Mouse (Mus musculus) forebrain, embryonic 15.5 days (tissue): Measurements from ENCODE around the gene Hic1. TPM values are rescaled to one million over a fixed set of nuclear protein-coding genes. Genes with fewer than 3 reads are reported as not detected.

ENCODE experiments used
- ATAC-seq: fragments of 200-750 bp; cut with Nextera tagmentation; replicated peaks from 2 replicates; pipeline ENCODE4 v1.8.0; 2017; ENCODE audit warnings: mild to moderate bottlenecking, moderate TSS enrichment, moderate library complexity
- H3K27ac ChIP-seq: fragments of 300-500 bp; sonication (generic); replicated peaks from 2 replicates; pipeline ENCODE4 v1.5.1; 2015; ENCODE audit warnings: mild to moderate bottlenecking, inconsistent platforms
- H3K27me3 ChIP-seq: fragments of 300-500 bp; sonication (generic); 2 replicates; pipeline ENCODE4 v1.6.1; 2015; ENCODE audit warnings: inconsistent platforms
- H3K36me3 ChIP-seq: fragments of 300-500 bp; sonication (generic); 2 replicates; pipeline ENCODE4 v1.6.1; 2015; ENCODE audit warnings: mild to moderate bottlenecking, inconsistent platforms
- H3K4me1 ChIP-seq: fragments of 300-500 bp; sonication (generic); 2 replicates; pipeline ENCODE4 v1.6.1; 2015; ENCODE audit warnings: inconsistent platforms
- H3K4me2 ChIP-seq: fragments of 300-500 bp; sonication (generic); replicated peaks from 2 replicates; pipeline ENCODE4 v1.6.1; 2015; ENCODE audit warnings: mild to moderate bottlenecking, inconsistent platforms
- H3K4me3 ChIP-seq: fragments of 300-500 bp; sonication (generic); 2 replicates; pipeline ENCODE4 v1.5.1; 2015; ENCODE audit warnings: mild to moderate bottlenecking, inconsistent platforms
- H3K9ac ChIP-seq: fragments of 300-500 bp; sonication (generic); replicated peaks from 2 replicates; pipeline ENCODE4 v1.6.1; 2015; ENCODE audit warnings: mild to moderate bottlenecking, inconsistent platforms
- H3K9me3 ChIP-seq: fragments of 300-500 bp; sonication (generic); 2 replicates; pipeline ENCODE4 v1.6.1; 2016; ENCODE audit warnings: inconsistent platforms
- WGBS: fragments of 180-500 bp; shearing (Covaris S2); methylation state at CpG from one replicate; pipeline ENCODE4 v1.1.7; 2015; ENCODE audit warnings: mixed read lengths; 5-methylcytosine and 5-hydroxymethylcytosine counted together
- polyA plus RNA-seq: library from polyadenylated mRNA; unstranded; fragments of >200 nt; fragmentation: Nextera tagmentation; extraction: Ambion mirVana; gene quantifications from 2 replicates; pipeline ENCODE4 v1.2.1, GENCODE M21; 2015

Gene Hic1
- 2.1 and 2.2 TPM in 2 replicates for polyA plus RNA-seq

DNA sequence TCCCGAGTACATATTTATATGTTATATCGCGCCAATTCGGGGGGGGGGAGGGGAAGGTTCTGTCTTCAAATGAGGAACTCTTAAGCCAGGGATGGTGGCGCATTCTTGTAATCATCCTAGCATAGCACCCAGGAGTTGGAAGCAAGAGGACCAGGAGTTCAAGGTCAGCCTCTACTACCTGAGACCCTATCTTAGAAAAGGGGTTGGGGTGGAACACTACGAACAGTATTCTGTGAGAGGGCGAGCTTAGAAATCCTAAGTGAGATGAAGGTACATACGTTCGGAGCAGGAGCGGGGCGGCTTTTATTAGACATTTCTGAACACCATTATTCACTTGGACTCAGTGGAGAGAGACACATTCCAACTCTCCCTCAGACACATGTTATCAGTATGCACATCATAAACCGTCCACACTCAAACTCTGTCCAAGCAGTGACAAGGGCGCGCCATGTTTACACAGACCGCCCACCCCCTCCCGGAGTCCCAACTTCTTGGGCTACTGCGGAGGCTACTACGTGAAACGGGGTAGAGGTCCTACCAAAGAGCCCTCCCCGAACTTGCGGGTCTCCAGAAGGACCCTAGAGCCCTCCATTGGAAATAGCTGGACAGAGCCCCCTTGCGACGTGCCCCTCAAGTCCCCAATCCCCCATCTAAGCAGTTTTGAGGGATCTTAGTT is at the start of gene Hic1:
Gene Hic1 (minus strand): TSS at position 115 of the 676 bp plus-strand sequence.
- H3K27ac ChIP-seq = peak within 1 kb of the TSS; percentile 7; the same call in 1 of the 2 replicates
- H3K9ac ChIP-seq = peak within 1 kb of the TSS; percentile 25
- WGBS = 5% methylated on average over 23 of the region's 23 CpGs
- no peak for ATAC-seq
- H3K4me1 ChIP-seq = peaks cover 77% of the 10 kb centered on the region
- peak within 1 kb of the TSS; percentile 45 for H3K4me3 ChIP-seq
- peak within 1 kb of the TSS; percentile 86 for H3K4me2 ChIP-seq
- no peaks in the 10 kb centered on the region for H3K36me3 ChIP-seq
- H3K9me3 ChIP-seq = no peaks in the 10 kb centered on the region
- H3K27me3 ChIP-seq = peaks cover 67% of the 10 kb centered on the region

DNA sequence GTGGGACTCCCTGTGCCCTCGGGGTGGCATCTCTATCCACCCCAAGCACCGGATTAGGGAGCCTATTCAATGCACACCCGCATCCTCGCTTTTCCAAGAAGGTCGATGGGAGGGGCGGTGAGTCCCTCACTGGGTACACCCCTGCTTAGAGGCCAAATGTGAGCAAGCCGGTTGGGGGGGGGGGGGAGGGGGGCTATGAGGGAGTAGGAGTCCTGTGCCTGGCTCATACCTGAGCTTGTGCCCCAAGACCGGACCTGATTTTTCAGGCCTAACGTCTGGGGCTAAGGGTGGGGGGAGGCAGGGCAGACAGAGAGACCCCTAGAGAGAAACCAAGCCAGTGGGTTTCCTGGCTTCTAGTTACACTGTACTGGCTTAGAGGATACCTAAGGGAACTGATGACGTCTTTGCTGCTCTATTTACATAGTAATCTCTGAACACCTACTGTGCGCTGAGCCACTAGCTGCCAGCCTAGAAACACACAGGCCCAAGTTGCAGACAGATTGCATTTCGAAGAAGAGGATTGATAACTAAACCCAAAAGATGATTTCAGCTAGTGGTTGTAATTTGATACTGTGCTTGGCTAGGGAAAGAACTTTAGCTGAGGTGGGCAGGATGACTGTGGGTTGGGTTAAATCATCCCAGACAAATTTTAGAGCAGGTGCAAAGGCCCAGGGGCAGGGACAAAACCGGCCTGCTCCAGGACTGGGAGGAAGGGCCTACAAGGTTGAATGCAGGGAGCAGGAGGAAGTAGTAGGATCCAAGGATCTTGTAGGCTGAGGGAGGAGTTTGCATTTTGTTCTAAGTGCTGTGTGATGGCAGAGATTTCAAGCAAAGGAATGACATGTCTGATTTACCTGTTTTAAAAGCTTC is 45.0 kb upstream of the Hic1 start:
- H3K27ac ChIP-seq = 0 out of 2 replicates have a peak overlapping the region, but pooled peaks have one; percentile 1
- peak overlapping the region; percentile 33 for H3K4me3 ChIP-seq
- H3K4me2 ChIP-seq = peak overlapping the region; percentile 63
- peaks cover 20% of the 10 kb centered on the region for H3K4me1 ChIP-seq
- 19% methylated on average over 13 of the region's 13 CpGs for WGBS
- H3K9me3 ChIP-seq = no peaks in the 10 kb centered on the region
- peak overlapping the region; percentile 51 for H3K9ac ChIP-seq
- peak; percentile 33; the same call in 1 of the 2 replicates for ATAC-seq
- no peaks in the 10 kb centered on the region for H3K36me3 ChIP-seq
- H3K27me3 ChIP-seq = no peaks in the 10 kb centered on the region

DNA sequence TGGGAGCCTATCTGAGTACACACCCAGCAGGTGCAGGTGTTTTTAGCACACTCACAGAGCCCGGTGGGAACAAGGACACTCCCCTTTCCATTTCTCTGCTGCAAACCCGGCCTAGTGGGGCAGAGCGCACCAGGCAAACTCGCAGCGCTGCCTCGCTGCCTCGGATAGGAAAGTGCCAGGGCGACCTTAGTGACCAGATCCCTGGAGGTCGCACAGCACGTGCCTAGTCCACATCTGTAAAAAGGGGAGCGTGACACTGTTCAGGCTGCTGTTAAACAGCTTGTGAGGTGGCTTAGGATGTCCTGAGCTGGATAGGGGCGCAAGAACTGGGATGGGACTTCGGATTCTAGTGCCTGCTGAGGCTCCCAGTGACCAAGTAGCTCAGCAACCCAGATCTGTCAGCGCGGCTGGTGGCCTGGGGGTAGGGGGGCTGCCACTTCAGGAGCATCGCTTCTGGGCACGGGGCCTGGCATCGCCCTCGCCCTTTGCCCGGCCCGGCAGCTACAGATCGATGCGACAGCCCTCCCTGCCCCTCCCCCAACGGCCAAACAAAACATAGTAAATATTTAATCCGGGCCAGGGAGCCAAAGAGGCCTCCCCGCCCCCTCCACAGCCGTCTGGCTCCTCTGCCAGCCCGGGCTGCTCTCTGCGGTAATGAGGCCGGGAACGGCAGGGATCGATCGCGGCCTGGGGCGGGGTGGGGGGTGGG is 44.2 kb upstream of the Hic1 start:
- ATAC-seq = peak; percentile 53
- H3K27me3 ChIP-seq = no peaks in the 10 kb centered on the region
- peak overlapping the region; percentile 63 for H3K4me2 ChIP-seq
- H3K36me3 ChIP-seq = no peaks in the 10 kb centered on the region
- 0 out of 2 replicates have a peak overlapping the region, but pooled peaks have one; percentile 1 for H3K27ac ChIP-seq
- peak overlapping the region; percentile 51 for H3K9ac ChIP-seq
- WGBS = 2% methylated on average over 35 of the region's 35 CpGs
- H3K4me3 ChIP-seq = peak overlapping the region; percentile 33
- peaks cover 20% of the 10 kb centered on the region for H3K4me1 ChIP-seq
- no peaks in the 10 kb centered on the region for H3K9me3 ChIP-seq

DNA sequence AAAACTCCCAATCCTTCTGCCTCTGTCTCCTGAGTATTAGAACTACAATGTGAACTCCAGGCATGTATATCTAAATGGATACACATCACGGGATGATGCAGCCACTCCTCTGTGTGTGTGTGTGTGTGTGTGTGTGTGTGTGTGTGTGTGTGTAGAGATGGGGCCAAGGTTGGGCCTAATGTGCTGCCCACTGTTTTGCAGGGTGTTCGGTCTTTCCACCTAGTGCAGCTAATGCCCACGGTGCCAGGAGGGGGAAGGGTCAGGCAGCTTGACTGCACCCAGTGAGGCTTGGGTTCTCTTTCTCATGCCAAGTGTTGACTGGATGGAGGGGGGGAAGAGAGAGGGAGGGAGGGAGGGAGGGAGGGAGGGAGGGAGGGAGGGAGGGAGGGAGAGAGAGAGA is 43.6 kb upstream of the Hic1 start:
- no peak for ATAC-seq
- no peak overlapping the region for H3K4me3 ChIP-seq
- H3K9me3 ChIP-seq = no peaks in the 10 kb centered on the region
- peaks cover 20% of the 10 kb centered on the region for H3K4me1 ChIP-seq
- H3K27me3 ChIP-seq = no peaks in the 10 kb centered on the region
- no peak overlapping the region for H3K9ac ChIP-seq
- H3K4me2 ChIP-seq = no peak overlapping the region
- no peak overlapping the region for H3K27ac ChIP-seq
- no peaks in the 10 kb centered on the region for H3K36me3 ChIP-seq
- 36% methylated on average over 2 of the region's 3 CpGs for WGBS

DNA sequence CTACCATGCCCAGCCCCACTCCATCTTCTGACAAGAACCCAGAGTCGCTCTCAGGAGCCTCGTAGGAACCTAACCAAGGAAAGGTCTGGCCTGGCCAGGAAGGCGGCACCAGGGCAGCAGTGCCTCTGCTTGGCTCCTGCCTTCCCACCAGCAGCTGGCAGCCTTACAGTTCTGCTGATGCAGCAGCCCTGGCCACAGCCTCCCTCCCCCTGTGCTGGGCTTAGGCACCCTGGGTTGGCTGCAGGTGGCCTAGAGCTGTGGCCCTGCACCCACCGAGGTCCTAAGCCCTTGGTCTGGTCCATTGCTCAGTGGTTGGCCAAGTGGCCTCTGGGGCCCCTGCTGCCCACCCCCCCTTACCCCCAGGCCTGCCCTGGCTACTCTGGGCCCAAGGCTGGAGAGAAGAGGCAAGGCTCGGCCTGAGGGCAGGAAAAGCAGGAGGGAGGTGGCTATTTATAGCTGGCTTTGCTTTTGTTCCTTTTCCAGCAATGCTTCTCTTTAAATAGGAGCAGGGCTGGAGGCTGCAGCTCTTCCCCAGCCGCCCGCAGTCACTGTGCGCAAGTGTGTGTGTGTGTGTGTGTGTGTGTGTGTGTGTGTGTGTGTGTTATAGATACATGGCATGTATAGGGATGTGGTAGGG is 42.8 kb upstream of the Hic1 start:
- no peaks in the 10 kb centered on the region for H3K27me3 ChIP-seq
- H3K36me3 ChIP-seq = no peaks in the 10 kb centered on the region
- H3K9ac ChIP-seq = no peak overlapping the region
- H3K27ac ChIP-seq = no peak overlapping the region; the same call in 1 of the 2 replicates
- ATAC-seq = 0 out of 2 replicates have a peak, but pooled peaks have one; percentile 21
- H3K9me3 ChIP-seq = no peaks in the 10 kb centered on the region
- 43% methylated on average over 8 of the region's 8 CpGs for WGBS
- H3K4me3 ChIP-seq = no peak overlapping the region
- H3K4me1 ChIP-seq = peaks cover 20% of the 10 kb centered on the region
- H3K4me2 ChIP-seq = no peak overlapping the region

DNA sequence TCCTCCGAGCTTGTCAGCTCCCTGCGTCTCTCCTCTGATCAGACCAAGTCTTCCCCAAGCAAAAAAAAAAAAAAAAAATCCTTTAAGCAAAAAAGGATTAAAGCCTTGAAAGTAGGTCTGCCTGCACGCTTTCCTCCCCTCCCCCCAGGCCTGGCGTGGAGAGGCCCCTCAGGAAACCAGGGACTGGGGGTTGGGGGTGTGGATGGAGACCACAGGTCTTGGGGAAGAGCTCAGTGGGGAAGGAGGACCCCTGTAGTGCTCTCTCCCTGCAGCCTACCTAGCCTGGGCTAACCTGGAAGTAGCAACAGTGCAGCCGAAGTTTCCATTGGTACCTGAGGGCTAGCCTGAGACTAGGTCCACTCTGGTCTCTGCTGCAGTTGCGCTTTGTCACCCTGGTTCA is 41.4 kb upstream of the Hic1 start:
- no peak overlapping the region for H3K27ac ChIP-seq
- no peaks in the 10 kb centered on the region for H3K27me3 ChIP-seq
- no peaks in the 10 kb centered on the region for H3K36me3 ChIP-seq
- H3K4me2 ChIP-seq = no peak overlapping the region
- no peaks in the 10 kb centered on the region for H3K9me3 ChIP-seq
- H3K4me1 ChIP-seq = peaks cover 20% of the 10 kb centered on the region
- no peak overlapping the region for H3K9ac ChIP-seq
- 41% methylated on average over 6 of the region's 6 CpGs for WGBS
- no peak for ATAC-seq
- no peak overlapping the region for H3K4me3 ChIP-seq

DNA sequence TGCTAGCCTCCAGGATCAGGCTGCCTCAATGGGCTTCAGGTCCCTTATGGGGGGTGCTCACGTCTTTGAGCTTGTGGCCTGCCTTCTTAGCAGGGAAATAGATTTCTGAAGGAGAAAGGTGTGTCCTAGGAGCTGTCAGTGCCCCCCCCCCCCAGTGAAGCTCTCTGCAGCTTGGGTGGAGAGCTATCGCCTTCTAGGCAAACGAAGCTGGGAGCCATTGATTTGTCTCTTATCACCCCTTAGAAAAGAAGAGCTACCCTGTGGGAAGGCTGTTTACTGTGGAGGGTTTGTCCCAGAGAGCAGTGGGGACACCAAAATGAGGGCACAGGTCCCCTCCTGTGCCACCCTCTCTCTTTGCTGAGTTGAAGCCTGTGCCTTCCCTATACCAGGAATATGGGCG is 40.8 kb upstream of the Hic1 start:
- Histone ChIP-seq H3K36me3 (no peaks in the 10 kb centered on the region), H3K4me3 (no peak overlapping the region), H3K9me3 (no peaks in the 10 kb centered on the region), H3K27ac (no peak overlapping the region), H3K9ac (no peak overlapping the region), H3K27me3 (no peaks in the 10 kb centered on the region), H3K4me2 (no peak overlapping the region), H3K4me1 (peaks cover 20% of the 10 kb centered on the region)
- 59% methylated on average over 4 of the region's 4 CpGs for WGBS
- no peak for ATAC-seq

DNA sequence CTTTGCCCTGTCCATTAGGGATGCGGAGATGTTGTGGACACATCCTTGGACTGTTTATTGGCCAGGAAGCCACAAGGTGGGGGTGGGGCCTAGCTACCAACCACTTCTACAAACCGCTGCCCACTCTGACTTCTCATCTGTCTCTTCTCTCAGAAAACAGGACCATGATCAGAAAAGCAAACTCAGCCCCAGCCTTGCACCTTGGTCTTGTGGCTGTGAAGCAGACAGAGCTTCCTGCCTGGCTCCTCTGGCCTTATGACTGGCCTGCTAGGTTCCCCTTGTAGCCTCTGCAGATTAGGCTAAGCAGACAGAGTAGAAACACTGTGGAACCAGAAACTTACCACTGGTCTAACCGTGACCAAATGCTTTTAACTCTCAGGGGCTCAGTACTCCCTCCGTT is 40.0 kb upstream of the Hic1 start:
- no peak overlapping the region for H3K27ac ChIP-seq
- 76% methylated on average over 4 of the region's 4 CpGs for WGBS
- ATAC-seq = no peak

DNA sequence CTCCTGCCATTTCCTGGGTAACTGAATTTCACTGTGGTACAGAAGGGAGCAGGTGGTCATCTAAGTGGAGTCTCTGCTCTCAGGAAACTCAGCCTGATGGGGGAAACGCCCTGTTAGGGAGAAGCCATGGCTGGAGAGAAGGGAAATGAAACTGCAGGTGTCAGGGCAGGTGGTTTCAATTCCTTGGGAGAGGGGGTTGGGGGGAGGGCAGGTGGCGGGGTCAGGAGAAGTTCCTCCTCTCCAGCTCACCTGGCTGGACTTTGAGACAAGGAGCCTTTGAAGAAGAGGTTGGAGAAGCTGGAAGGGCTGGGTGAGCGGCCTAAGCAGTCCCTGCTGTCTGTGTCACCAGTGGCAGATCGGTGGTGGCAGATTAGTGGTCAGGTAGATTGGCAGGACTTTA is 37.0 kb upstream of the Hic1 start:
- H3K27ac ChIP-seq = no peak overlapping the region
- no peak overlapping the region for H3K4me2 ChIP-seq
- H3K4me1 ChIP-seq = no peaks in the 10 kb centered on the region
- no peaks in the 10 kb centered on the region for H3K9me3 ChIP-seq
- H3K9ac ChIP-seq = no peak overlapping the region
- no peaks in the 10 kb centered on the region for H3K36me3 ChIP-seq
- H3K27me3 ChIP-seq = no peaks in the 10 kb centered on the region; the same call in 1 of the 2 replicates
- WGBS = 84% methylated on average over 4 of the region's 4 CpGs
- ATAC-seq = no peak
- H3K4me3 ChIP-seq = no peak overlapping the region

More for the DNA sequence above, 40.0 kb upstream of the Hic1 start:
- no peaks in the 10 kb centered on the region for H3K27me3 ChIP-seq
- H3K36me3 ChIP-seq = no peaks in the 10 kb centered on the region
- H3K9me3 ChIP-seq = no peaks in the 10 kb centered on the region
- H3K4me2 ChIP-seq = no peak overlapping the region
- no peak overlapping the region for H3K4me3 ChIP-seq
- H3K9ac ChIP-seq = no peak overlapping the region
- peaks cover 20% of the 10 kb centered on the region for H3K4me1 ChIP-seq

DNA sequence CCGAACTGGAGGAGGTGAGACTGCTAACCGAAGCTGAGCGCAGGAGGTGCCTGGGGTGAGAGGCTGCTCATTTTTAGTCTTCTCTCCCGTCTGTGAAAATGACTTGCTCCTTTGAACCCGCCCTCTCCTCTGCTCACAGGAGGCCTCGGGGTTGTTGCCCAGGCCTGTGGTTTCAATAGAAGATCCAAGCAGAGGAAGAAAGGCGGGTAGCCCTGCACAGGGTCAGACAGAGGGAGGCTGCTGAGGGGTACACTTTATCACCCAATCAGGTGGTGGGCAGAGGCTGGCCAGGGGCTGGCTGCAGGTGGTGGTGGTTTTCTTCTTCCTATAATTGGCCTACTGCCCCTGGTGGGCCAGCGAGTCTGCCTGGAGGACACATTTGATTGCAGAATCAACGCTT is 35.2 kb upstream of the Hic1 start:
- no peak overlapping the region for H3K27ac ChIP-seq

DNA sequence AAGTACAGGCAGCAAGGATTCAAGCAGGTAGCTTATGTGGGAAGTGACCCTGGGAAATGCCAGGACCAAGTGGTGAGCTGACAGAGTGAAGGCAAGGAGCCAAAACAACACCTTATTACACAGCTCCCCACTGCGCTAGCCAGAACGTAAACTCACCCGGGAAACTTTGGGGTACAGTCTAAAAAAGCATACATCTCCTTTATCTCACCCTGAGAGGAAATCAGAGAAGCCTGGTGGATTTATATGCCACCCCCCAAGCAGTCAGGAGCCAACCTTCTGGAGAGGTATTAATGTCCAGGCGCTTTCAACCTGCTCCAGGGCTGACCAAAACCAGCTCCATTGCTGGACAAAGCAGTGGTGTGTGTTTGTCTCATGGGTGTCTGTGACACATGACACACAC is 34.6 kb upstream of the Hic1 start:
- Histone ChIP-seq H3K4me1 (no peaks in the 10 kb centered on the region), H3K4me2 (no peak overlapping the region), H3K9ac (no peak overlapping the region), H3K9me3 (no peaks in the 10 kb centered on the region), H3K27me3 (no peaks in the 10 kb centered on the region; the same call in 1 of the 2 replicates), H3K27ac (no peak overlapping the region), H3K4me3 (no peak overlapping the region), H3K36me3 (no peaks in the 10 kb centered on the region)
- ATAC-seq = no peak
- 78% methylated on average over 4 of the region's 4 CpGs for WGBS

More for the DNA sequence above, 35.2 kb upstream of the Hic1 start:
- Histone ChIP-seq H3K4me1 (no peaks in the 10 kb centered on the region), H3K27me3 (no peaks in the 10 kb centered on the region; the same call in 1 of the 2 replicates), H3K4me2 (no peak overlapping the region), H3K4me3 (no peak overlapping the region), H3K9me3 (no peaks in the 10 kb centered on the region), H3K9ac (no peak overlapping the region), H3K36me3 (no peaks in the 10 kb centered on the region)
- WGBS = 35% methylated on average over 9 of the region's 9 CpGs
- no peak for ATAC-seq
